Mouse (Mus musculus) forelimb bud, embryonic 11.5 days (tissue): ENCODE data around the gene Large2.

Source experiments
- DNase-seq: peaks from one replicate; pipeline ENCODE4 v3.0.0-alpha.2; 2012; ENCODE audit warnings: low read depth, low spot score

Gene Large2

GRCm38 (mm10) chr2:92328206-92328605 lies 46.5 kb downstream of the Large2 start:
- no peak for DNase-seq

DNA sequence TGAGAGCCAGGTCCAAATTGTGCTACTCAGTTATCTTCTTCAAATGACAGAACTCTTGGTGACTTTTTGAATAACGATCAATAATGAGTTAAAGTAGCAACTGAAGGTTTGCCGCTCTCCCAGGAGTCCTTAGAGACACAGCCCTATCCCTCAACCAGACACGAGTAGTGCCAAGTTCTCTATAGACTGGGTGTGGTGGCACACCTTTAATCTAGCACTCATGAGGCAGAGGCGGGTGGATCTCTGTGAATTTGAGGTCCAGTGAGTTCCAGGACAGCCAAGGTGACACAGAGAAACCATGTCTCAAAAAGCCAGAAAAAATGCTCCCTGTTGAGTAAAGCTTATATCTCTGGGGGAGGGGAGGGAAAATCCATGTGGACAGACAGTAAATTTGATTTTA lies 47.1 kb downstream of the Large2 start:
- DNase-seq = no peak

- DNase-seq = no peak
These were observed 48.4 kb downstream of the Large2 start for GRCm38 (mm10) chr2:92326221-92326620.

DNA sequence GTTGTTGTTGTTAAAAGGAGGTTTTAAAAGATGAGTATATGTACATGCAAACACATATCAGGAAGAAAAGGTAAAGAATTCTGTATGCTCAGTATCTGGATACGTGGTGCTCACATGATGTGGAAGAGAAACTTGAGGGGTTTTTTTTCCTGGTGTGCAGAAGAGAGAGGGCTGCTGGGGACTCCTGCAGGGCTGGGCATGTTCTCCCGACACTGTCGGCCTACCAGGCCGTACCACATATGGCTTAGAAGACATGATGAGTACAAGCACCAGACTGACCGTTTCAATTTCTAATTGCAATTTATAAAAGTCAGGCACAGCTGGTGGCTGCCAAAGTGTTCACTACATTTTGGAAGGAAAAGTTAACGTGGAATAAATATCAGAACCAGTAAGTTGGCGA lies 49.0 kb downstream of the Large2 start:
- DNase-seq = no peak

GRCm38 (mm10) chr2:92322669-92323068 lies 52.0 kb downstream of the Large2 start:
- DNase-seq = no peak

DNA sequence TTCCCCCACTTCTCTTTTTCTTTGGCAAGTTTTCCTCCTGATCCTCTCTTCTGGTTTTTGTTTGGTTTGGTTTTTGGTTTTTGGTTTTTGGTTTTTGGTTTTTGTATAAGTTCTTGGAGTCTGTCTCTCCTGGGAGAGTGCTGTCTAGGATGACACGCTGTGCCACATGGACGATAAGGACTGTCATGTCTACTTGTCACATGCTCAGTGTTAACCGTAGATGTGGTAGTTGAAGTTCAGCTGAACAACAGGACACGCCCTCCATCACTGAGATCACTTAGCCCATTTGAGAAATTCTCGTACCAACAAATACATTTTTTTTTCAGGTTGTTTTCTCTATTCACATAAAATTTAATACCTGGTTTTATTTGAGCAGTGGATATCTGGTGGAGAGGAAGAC lies 57.4 kb downstream of the Large2 start:
- no peak for DNase-seq

DNA sequence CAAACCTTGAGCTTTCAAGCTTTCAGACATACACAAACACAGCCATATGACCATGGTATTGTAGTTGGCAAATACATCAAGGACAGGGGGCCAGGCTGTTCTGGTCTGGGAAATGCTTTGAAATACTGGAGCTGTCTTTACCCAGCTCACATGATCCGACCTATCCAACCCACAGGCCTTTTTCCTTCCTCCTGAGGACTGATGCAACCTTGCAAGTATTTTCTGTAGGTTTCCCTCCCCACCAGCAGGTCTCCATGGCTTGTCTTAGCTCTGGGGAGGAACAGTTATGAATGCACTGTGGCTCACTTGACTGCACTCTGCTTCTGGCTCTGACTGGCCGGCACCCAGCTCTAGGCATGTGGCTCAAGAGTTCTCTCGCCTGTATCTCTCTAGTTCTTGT lies 58.0 kb downstream of the Large2 start:
- no peak for DNase-seq
